Mouse (Mus musculus) liver, postnatal 0 days (tissue): ENCODE data around the gene Dgkq. TPM values are rescaled to one million over a fixed set of nuclear protein-coding genes. Genes with fewer than 3 reads are reported as not detected.

Experiments
- ATAC-seq: fragments of 200-750 bp; cut with Nextera tagmentation; 2 replicates; pipeline ENCODE4 v1.8.0; 2017; ENCODE audit warnings: mild to moderate bottlenecking, moderate library complexity
- DNase-seq: peaks from one replicate; pipeline ENCODE4 v3.0.0-alpha.2; 2016
- H3K27ac ChIP-seq: fragments of 300-500 bp; sonication (generic); 2 replicates; pipeline ENCODE4 v1.5.1; 2014; ENCODE audit warnings: antibody characterized with exemption, moderate library complexity, mild to moderate bottlenecking, low read depth
- H3K27me3 ChIP-seq: fragments of 300-500 bp; sonication (generic); 2 replicates; pipeline ENCODE4 v1.6.1; 2014; ENCODE audit warnings: low read length, control low read depth, mixed read lengths; ENCODE audit not compliant: insufficient read depth
- H3K36me3 ChIP-seq: fragments of 300-500 bp; sonication (generic); replicated peaks from 2 replicates; pipeline ENCODE4 v1.6.1; 2014; ENCODE audit warnings: mild to moderate bottlenecking, control low read depth, low read length, moderate library complexity, mixed read lengths; ENCODE audit not compliant: insufficient read depth
- H3K4me1 ChIP-seq: fragments of 300-500 bp; sonication (generic); 2 replicates; pipeline ENCODE4 v1.6.1; 2014; ENCODE audit warnings: antibody characterized with exemption, mild to moderate bottlenecking, control low read depth; ENCODE audit not compliant: insufficient read depth
- H3K4me2 ChIP-seq: fragments of 300-500 bp; sonication (generic); 2 replicates; pipeline ENCODE4 v1.6.1; 2014; ENCODE audit warnings: low read depth, mild to moderate bottlenecking, low read length, moderate library complexity, mixed read lengths
- H3K4me3 ChIP-seq: fragments of 300-500 bp; sonication (generic); 2 replicates; pipeline ENCODE4 v1.5.1; 2014; ENCODE audit warnings: low read depth, low read length
- H3K9ac ChIP-seq: fragments of 300-500 bp; sonication (generic); replicated peaks from 2 replicates; pipeline ENCODE4 v1.6.1; 2014; ENCODE audit warnings: mild to moderate bottlenecking, moderate library complexity
- H3K9me3 ChIP-seq: fragments of 300-500 bp; sonication (generic); 2 replicates; pipeline ENCODE4 v1.6.1; 2016; ENCODE audit warnings: mild to moderate bottlenecking, control low read depth, low read length, mixed read lengths
- CTCF ChIP-seq: sonication (generic); IDR thresholded peaks from 2 replicates; pipeline ENCODE4 v1.5.1; 2016; ENCODE audit warnings: antibody characterized with exemption, low read depth
- EP300 ChIP-seq: IDR thresholded peaks from 2 replicates; pipeline ENCODE4 v1.6.1; 2016; ENCODE audit warnings: antibody characterized with exemption, low read depth, mild to moderate bottlenecking
- WGBS: fragments of 180-500 bp; shearing (Covaris S2); extraction: QIAGEN DNeasy Blood & Tissue Kit; methylation state at CpG from one replicate; pipeline ENCODE4 v1.1.7; 2014; ENCODE audit not compliant: insufficient replicate concordance; 5-methylcytosine and 5-hydroxymethylcytosine counted together
- polyA plus RNA-seq: library from polyadenylated mRNA; unstranded; fragments of >200 nt; fragmentation: Nextera tagmentation; extraction: Ambion mirVana; gene quantifications from 2 replicates; pipeline ENCODE4 v1.2.1, GENCODE M21; 2015

Dgkq gene
- polyA plus RNA-seq, 1 experiment from 2014 or later, result 2.5 TPM

GRCm38 (mm10) chr5:108700346-108700745, 30.9 kb upstream of the Dgkq start:
- Histone ChIP-seq H3K27me3 (no peaks in the 10 kb centered on the region), H3K4me1 (peaks cover 2% of the 10 kb centered on the region; the same call in 1 of the 2 replicates), H3K9me3 (no peaks in the 10 kb centered on the region), H3K9ac (no peak overlapping the region), H3K36me3 (no peaks in the 10 kb centered on the region), H3K4me3 (no peak overlapping the region), H3K27ac (no peak overlapping the region), H3K4me2 (no peak overlapping the region)
- DNase-seq (no peak), ATAC-seq (no peak)
- TF ChIP-seq EP300, result no peak
- 58% methylated on average over 3 of the region's 3 CpGs for WGBS

GRCm38 (mm10) chr5:108697341-108697753, 27.9 kb upstream of the Dgkq start:
- peaks cover 16% of the 10 kb centered on the region for H3K4me1 ChIP-seq

GRCm38 (mm10) chr5:108696542-108696941, 27.1 kb upstream of the Dgkq start:
- no peak for ATAC-seq
- H3K4me1 ChIP-seq, result peaks cover 22% of the 10 kb centered on the region
- TF ChIP-seq EP300 (no peak), CTCF (no peak)

More at GRCm38 (mm10) chr5:108697341-108697753, 27.9 kb upstream of the Dgkq start:
- DNase-seq (no peak), ATAC-seq (no peak)
- 81% methylated on average over 4 of the region's 4 CpGs for WGBS
- 0 out of 2 replicates have a peak, but pooled peaks cover 3% of the 10 kb centered on the region for H3K27me3 ChIP-seq
- TF ChIP-seq EP300 (no peak), CTCF (no peak)
- no peak overlapping the region for H3K27ac ChIP-seq
- no peaks in the 10 kb centered on the region for H3K36me3 ChIP-seq
- no peak overlapping the region for H3K4me3 ChIP-seq
- H3K9ac ChIP-seq, result no peak overlapping the region
- H3K9me3 ChIP-seq, result no peaks in the 10 kb centered on the region
- H3K4me2 ChIP-seq, result no peak overlapping the region

GRCm38 (mm10) chr5:108695861-108696260, 26.4 kb upstream of the Dgkq start:
- Histone ChIP-seq H3K4me1 (peaks cover 22% of the 10 kb centered on the region), H3K27me3 (0 out of 2 replicates have a peak, but pooled peaks cover 3% of the 10 kb centered on the region), H3K4me2 (no peak overlapping the region), H3K27ac (no peak overlapping the region), H3K9ac (no peak overlapping the region), H3K36me3 (no peaks in the 10 kb centered on the region), H3K9me3 (no peaks in the 10 kb centered on the region), H3K4me3 (no peak overlapping the region)
- ATAC-seq, result no peak
- TF ChIP-seq EP300, result no peak
- TF ChIP-seq CTCF, result no peak
- 91% methylated on average over 12 of the region's 12 CpGs for WGBS
- DNase-seq, result no peak

More at GRCm38 (mm10) chr5:108696542-108696941, 27.1 kb upstream of the Dgkq start:
- Histone ChIP-seq H3K36me3 (no peaks in the 10 kb centered on the region), H3K27me3 (0 out of 2 replicates have a peak, but pooled peaks cover 3% of the 10 kb centered on the region), H3K27ac (no peak overlapping the region), H3K9me3 (no peaks in the 10 kb centered on the region), H3K4me2 (no peak overlapping the region), H3K9ac (no peak overlapping the region), H3K4me3 (no peak overlapping the region)
- DNase-seq, result no peak
- 81% methylated on average over 3 of the region's 3 CpGs for WGBS

- Histone ChIP-seq H3K9me3 (no peaks in the 10 kb centered on the region), H3K27ac (peak overlapping the region; percentile 39; the same call in 1 of the 2 replicates), H3K36me3 (no peaks in the 10 kb centered on the region), H3K4me1 (peaks cover 19% of the 10 kb centered on the region), H3K4me2 (peak overlapping the region; percentile 100), H3K9ac (peak overlapping the region; percentile 78), H3K4me3 (peak overlapping the region; percentile 78), H3K27me3 (0 out of 2 replicates have a peak, but pooled peaks cover 3% of the 10 kb centered on the region)
- ATAC-seq (peak; percentile 48), DNase-seq (peak; percentile 50)
- TF ChIP-seq EP300, result no peak
- TF ChIP-seq CTCF, result no peak
- under 1% methylated on average over 88 of the region's 99 CpGs for WGBS
These were observed 25.1 kb upstream of the Dgkq start for GRCm38 (mm10) chr5:108694352-108695261.

GRCm38 (mm10) chr5:108693872-108694288, 24.4 kb upstream of the Dgkq start:
- peak overlapping the region; percentile 100 for H3K4me2 ChIP-seq
- TF ChIP-seq CTCF (no peak), EP300 (no peak)
- H3K9me3 ChIP-seq, result no peaks in the 10 kb centered on the region
- DNase-seq (peak; percentile 95), ATAC-seq (peak; percentile 96)
- peaks cover 19% of the 10 kb centered on the region for H3K4me1 ChIP-seq
- H3K27me3 ChIP-seq, result 0 out of 2 replicates have a peak, but pooled peaks cover 3% of the 10 kb centered on the region
- WGBS, result under 1% methylated on average over 29 of the region's 43 CpGs
- no peaks in the 10 kb centered on the region for H3K36me3 ChIP-seq
- peak overlapping the region; percentile 78 for H3K9ac ChIP-seq
- H3K4me3 ChIP-seq, result peak overlapping the region; percentile 78
- H3K27ac ChIP-seq, result peak overlapping the region; percentile 39; the same call in 1 of the 2 replicates
